Mouse (Mus musculus) heart, embryonic 13.5 days (tissue): ENCODE data around the gene Npff. TPM values are rescaled to one million over a fixed set of nuclear protein-coding genes. Genes with fewer than 3 reads are reported as not detected.

ENCODE experiments used
- ATAC-seq: fragments of 200-750 bp; cut with Nextera tagmentation; 2 replicates; pipeline ENCODE4 v1.8.0; 2017; ENCODE audit warnings: moderate TSS enrichment; ENCODE audit not compliant: insufficient number of reproducible peaks, low FRiP score, low TSS enrichment; ENCODE audit errors: extremely low read depth
- H3K27ac ChIP-seq: fragments of 300-500 bp; sonication (generic); replicated peaks from 2 replicates; pipeline ENCODE4 v1.5.1; 2015; ENCODE audit warnings: moderate library complexity, mild to moderate bottlenecking, inconsistent platforms
- H3K27me3 ChIP-seq: fragments of 300-500 bp; sonication (generic); replicated peaks from 2 replicates; pipeline ENCODE4 v1.6.1; 2015; ENCODE audit warnings: mild to moderate bottlenecking, inconsistent platforms
- H3K36me3 ChIP-seq: fragments of 300-500 bp; sonication (generic); 2 replicates; pipeline ENCODE4 v1.6.1; 2015; ENCODE audit warnings: mild to moderate bottlenecking, inconsistent platforms
- H3K4me1 ChIP-seq: fragments of 300-500 bp; sonication (generic); 2 replicates; pipeline ENCODE4 v1.6.1; 2015; ENCODE audit warnings: inconsistent platforms
- H3K4me2 ChIP-seq: fragments of 300-500 bp; sonication (generic); 2 replicates; pipeline ENCODE4 v1.6.1; 2015; ENCODE audit warnings: inconsistent platforms, mild to moderate bottlenecking, moderate library complexity
- H3K4me3 ChIP-seq: fragments of 300-500 bp; sonication (generic); 2 replicates; pipeline ENCODE4 v1.5.1; 2015; ENCODE audit warnings: moderate library complexity, mild to moderate bottlenecking, inconsistent platforms
- H3K9ac ChIP-seq: fragments of 300-500 bp; sonication (generic); 2 replicates; pipeline ENCODE4 v1.6.1; 2015; ENCODE audit warnings: inconsistent platforms, mild to moderate bottlenecking, moderate library complexity
- H3K9me3 ChIP-seq: fragments of 300-500 bp; sonication (generic); 2 replicates; pipeline ENCODE4 v1.6.1; 2016; ENCODE audit warnings: inconsistent platforms
- WGBS: fragments of 180-500 bp; shearing (Covaris S2); methylation state at CpG from one replicate; pipeline ENCODE4 v1.1.7; 2015; ENCODE audit warnings: mixed read lengths; 5-methylcytosine and 5-hydroxymethylcytosine counted together
- polyA plus RNA-seq: library from polyadenylated mRNA; unstranded; fragments of >200 nt; fragmentation: Nextera tagmentation; extraction: Ambion mirVana; gene quantifications from 2 replicates; pipeline ENCODE4 v1.2.1, GENCODE M21; 2015

Gene Npff
- polyA plus RNA-seq, 1 experiment from 2014 or later: 1.0 TPM

DNA sequence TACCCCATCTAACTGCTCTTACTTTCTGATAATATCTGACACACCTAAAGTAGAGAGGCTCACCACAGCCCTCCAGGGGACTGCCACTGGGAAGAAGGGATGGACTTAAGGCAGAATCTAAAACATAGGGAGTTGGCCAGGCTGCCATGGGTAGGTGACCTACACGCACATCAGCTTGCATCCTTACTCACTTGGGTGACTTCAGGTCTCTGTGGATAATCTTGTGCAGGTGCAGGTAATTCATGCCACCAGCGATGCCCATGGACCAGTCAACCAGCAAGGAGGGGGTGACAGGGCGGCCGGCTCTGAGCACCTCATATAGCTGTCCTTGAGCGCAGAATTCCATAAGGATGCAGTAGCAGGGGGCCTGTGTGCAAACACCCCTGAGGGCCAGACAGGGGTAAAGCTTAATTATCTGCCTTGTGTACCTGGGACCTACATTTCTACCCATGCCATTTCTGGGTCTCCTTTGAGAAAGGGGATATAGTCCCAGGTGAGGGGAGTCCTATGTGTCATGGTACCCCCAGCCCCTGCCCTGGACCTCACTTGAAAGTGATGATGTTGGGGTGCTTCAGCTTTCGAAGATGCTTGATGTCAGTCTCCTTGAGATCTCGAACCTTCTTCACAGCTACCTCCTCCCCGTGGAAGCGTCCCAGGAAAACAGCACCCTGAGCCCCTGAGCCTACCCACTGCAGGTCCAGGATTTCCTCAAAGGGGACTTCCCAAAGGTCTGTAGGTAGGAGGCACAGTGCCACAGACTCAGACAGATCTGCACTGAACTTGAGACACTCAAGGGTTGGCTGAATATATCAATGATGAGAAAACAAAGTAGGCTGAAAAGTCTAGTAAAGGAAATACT, 20.6 kb downstream of the Npff start:
- Histone ChIP-seq H3K4me1 (peaks cover 20% of the 10 kb centered on the region), H3K9ac (no peak overlapping the region), H3K4me3 (no peak overlapping the region), H3K4me2 (no peak overlapping the region), H3K27me3 (no peaks in the 10 kb centered on the region), H3K36me3 (peaks cover 68% of the 10 kb centered on the region), H3K27ac (no peak overlapping the region), H3K9me3 (no peaks in the 10 kb centered on the region)
- 87% methylated on average over 9 of the region's 9 CpGs for WGBS
- 0 out of 2 replicates have a peak, but pooled peaks have one; percentile 12 for ATAC-seq

DNA sequence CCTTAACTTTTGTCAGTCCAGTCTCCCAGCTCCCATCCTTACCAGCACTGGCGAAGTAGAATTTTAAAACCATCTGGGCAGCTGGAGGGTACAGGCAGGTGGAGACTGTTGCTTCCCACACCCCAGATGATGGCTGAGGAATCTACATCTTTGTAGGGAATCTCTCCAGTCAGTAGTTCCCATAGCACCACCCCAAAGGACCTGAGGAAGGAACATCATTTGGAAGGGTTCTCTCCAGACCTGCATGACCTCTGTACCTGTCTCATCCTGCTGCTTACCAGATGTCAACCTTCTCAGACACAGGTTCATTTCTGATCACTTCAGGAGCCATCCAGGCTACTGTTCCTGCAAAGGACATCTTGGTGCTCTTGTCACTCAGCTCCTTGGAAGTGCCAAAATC, 21.3 kb downstream of the Npff start, which contains the start of gene Gm10337:
Gm10337 (plus strand) TSS at position 276 of the 400 bp plus-strand sequence.
- Histone ChIP-seq H3K9me3 (no peaks in the 10 kb centered on the region), H3K9ac (no peak within 1 kb of the TSS), H3K4me3 (no peak within 1 kb of the TSS), H3K27ac (no peak within 1 kb of the TSS), H3K4me1 (peaks cover 15% of the 10 kb centered on the region), H3K4me2 (no peak within 1 kb of the TSS), H3K36me3 (peaks cover 75% of the 10 kb centered on the region), H3K27me3 (no peaks in the 10 kb centered on the region)
- ATAC-seq: no peak
- 86% methylated on average over 1 of the region's 1 CpGs for WGBS

DNA sequence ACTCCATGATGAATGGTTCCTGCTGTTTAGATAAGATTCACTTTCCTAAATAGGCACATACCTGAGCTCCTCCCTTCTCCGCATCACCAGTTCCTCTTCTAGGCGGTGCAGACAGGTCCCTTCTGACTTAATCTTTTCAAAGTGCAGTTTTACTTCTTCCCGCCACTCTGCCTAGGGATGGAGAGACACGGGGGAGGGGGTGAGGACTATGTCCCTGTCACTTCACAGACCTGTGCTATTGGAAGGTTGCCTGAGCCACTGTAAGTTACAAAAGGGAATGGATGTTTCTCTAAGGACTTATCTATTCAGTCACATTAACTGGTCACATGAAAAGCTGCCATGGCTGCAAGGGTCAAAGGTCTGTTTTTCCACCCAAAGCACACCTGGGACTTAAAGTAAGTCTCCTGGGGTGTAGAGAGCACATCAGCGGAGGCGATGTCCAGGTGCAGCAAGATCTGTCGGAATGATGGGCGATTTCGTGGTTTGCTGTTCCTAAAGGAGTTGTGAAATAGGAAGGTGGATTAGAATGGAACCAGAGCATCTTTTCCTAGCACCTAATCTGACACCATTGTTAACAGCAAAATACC, 22.4 kb downstream of the Npff start:
- no peak for ATAC-seq
- WGBS: 70% methylated on average over 9 of the region's 9 CpGs

DNA sequence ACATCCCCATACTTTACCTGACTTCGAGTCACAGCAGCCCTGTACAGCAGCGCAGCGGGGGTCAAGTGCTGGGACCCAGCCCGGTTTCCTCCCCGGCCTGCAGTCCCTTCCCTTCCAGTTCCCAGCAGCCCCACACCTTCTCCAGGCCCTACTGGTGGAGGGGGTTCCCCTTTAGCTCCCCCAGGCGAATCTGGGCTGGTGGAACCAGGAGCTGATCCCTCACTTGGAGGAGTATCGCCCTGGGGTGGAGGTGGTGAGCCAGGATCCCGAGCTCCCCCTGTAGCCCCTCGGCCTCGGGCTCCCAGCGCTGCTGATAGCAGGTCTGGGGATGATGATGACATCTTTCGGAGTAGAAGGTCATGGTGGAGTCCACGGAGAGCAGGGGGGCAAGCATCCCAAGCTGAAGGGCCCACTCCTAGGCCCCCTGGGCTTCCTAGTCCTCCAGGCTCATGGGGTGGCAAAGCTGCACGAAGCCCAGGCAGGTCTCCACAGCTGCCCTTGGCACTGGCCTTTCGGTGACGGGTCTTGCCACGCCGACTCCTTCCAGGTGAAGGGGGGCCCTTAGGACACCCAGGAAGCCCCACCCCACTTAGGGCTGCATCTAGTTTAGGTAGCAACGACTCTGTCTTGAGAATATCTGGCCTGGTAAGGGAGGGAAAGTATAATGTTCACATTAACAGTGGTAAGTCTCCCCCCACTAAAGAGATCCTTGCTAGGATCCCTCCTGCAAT, 23.5 kb downstream of the Npff start:
- no peak overlapping the region for H3K9ac ChIP-seq
- no peak for ATAC-seq

More for the DNA sequence above, 22.4 kb downstream of the Npff start:
- no peaks in the 10 kb centered on the region for H3K9me3 ChIP-seq
- no peak overlapping the region for H3K27ac ChIP-seq
- no peaks in the 10 kb centered on the region for H3K27me3 ChIP-seq
- peaks cover 15% of the 10 kb centered on the region for H3K4me1 ChIP-seq
- no peak overlapping the region for H3K9ac ChIP-seq
- H3K4me3 ChIP-seq: no peak overlapping the region
- H3K36me3 ChIP-seq: peaks cover 81% of the 10 kb centered on the region
- no peak overlapping the region for H3K4me2 ChIP-seq

DNA sequence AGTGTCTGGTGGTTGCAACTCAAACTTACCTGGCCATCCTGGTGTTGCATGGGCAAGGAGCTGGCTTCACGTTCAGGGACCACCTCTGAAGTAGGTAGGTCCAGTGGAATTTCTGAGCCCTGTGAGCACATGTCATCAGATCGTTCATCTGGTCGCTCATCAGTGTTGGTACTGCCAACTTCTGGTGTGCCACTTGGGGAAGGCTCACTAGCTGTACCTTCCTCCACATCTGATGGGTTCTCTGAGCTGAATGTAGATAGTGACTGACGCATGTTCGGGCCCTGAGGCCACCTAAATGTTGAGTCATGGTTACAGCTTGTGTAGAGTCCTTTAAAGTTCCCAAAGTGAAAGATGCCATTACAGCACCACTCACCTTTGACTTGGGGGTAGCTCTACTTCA, 24.3 kb downstream of the Npff start:
- Histone ChIP-seq H3K9me3 (no peaks in the 10 kb centered on the region), H3K27me3 (no peaks in the 10 kb centered on the region), H3K9ac (no peak overlapping the region), H3K4me2 (no peak overlapping the region), H3K36me3 (peaks cover 98% of the 10 kb centered on the region), H3K4me3 (no peak overlapping the region), H3K4me1 (peaks cover 7% of the 10 kb centered on the region), H3K27ac (no peak overlapping the region)
- ATAC-seq: no peak
- 84% methylated on average over 5 of the region's 5 CpGs for WGBS

More for the DNA sequence above, 23.5 kb downstream of the Npff start:
- WGBS: 83% methylated on average over 19 of the region's 19 CpGs
- Histone ChIP-seq H3K27ac (no peak overlapping the region), H3K4me2 (no peak overlapping the region), H3K9me3 (no peaks in the 10 kb centered on the region), H3K4me3 (no peak overlapping the region), H3K36me3 (peaks cover 90% of the 10 kb centered on the region), H3K4me1 (peaks cover 14% of the 10 kb centered on the region), H3K27me3 (no peaks in the 10 kb centered on the region)

DNA sequence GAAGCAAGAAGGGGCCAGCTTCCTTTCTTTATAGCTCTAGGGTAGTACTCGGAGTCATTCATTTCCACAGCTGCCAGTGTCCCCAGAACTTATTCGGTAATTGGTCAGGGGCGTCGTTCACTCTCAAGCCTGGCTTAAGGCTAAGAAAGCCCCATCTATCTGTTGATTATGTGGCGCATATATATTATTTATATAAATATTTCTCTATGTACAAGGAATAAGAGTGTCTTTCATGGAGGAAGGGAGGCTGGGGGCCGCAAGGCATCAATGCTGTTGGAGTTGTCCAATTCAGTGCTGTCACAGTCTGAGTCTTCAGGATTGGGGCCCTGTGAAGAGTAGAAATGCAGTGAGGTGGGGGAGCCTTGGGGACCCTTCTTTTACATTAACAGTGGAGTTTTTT, 24.9 kb downstream of the Npff start:
- H3K4me2 ChIP-seq: no peak overlapping the region
- no peak for ATAC-seq
- 91% methylated on average over 6 of the region's 6 CpGs for WGBS
- H3K4me1 ChIP-seq: peaks cover under 1% of the 10 kb centered on the region; the same call in 1 of the 2 replicates
- H3K36me3 ChIP-seq: peaks cover 99% of the 10 kb centered on the region
- H3K27ac ChIP-seq: no peak overlapping the region
- H3K27me3 ChIP-seq: no peaks in the 10 kb centered on the region
- no peak overlapping the region for H3K9ac ChIP-seq
- H3K4me3 ChIP-seq: no peak overlapping the region
- no peaks in the 10 kb centered on the region for H3K9me3 ChIP-seq

DNA sequence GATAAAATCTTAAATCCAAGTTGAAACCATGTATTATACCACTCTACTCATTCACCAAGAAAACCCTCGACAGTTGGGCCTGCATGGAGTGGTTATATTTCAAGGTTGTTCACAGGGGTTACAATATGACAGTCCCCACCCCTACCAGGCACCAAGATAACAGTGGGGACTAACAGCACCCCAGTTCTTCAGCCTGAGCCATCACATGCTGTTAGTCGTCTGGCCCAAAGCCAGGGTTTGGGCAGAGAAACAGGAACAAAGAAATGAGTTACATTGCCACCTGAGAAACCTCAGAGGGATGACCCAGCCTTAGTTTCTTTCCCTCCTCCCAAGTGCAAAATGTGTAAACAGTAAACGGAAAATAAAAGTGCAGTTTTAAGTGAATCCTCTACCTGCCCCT, 25.4 kb downstream of the Npff start:
- Histone ChIP-seq H3K36me3 (peaks cover 99% of the 10 kb centered on the region), H3K4me1 (no peaks in the 10 kb centered on the region), H3K4me3 (no peak overlapping the region), H3K9me3 (no peaks in the 10 kb centered on the region), H3K27ac (no peak overlapping the region), H3K9ac (no peak overlapping the region), H3K4me2 (no peak overlapping the region), H3K27me3 (no peaks in the 10 kb centered on the region)
- ATAC-seq: no peak
- 67% methylated on average over 3 of the region's 3 CpGs for WGBS

DNA sequence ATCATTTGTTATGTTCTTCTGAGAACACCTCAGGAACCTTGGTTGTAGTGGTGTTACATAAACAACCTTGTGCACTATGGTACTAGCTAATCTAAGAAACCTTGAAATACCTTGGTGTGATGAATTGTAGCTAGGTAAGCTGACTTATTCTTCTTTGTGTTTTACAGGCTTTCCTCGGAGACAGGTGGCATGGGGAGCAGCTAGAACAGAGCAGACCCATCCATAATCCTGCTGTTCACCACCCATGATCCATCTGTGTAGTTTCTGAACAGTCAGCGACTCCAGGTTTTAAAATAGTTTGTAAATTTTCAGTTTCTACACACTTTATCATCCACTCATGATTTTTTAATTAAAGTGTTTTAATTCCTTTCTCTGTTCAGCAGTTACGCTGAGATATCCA, 26.4 kb downstream of the Npff start:
- H3K4me3 ChIP-seq: no peak overlapping the region
- H3K9ac ChIP-seq: no peak overlapping the region
- H3K27me3 ChIP-seq: no peaks in the 10 kb centered on the region
- H3K9me3 ChIP-seq: no peaks in the 10 kb centered on the region
- H3K27ac ChIP-seq: no peak overlapping the region
- H3K4me2 ChIP-seq: no peak overlapping the region
- H3K4me1 ChIP-seq: no peaks in the 10 kb centered on the region
- WGBS: 88% methylated on average over 3 of the region's 3 CpGs
- H3K36me3 ChIP-seq: peaks cover 99% of the 10 kb centered on the region
- ATAC-seq: no peak

DNA sequence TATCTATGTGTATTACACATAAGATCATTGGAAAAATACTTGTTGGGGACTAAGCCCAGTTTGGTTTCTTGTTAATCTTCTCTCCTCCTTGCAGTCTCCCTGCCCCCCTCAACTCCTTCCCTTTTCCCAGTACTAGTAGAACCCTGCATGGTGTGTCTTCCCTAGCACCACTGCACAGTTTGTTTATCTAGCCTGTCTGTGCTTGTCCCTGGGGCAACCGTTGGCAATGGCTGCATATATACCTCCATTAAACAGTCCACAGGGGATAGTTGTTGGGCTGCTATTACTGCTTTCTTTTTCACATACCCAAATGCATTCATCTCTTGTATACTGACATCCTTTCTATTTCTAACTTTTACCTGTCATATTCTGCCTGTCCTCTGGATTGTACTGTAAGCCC, 37.1 kb downstream of the Npff start:
- H3K4me1 ChIP-seq: peaks cover 19% of the 10 kb centered on the region
- H3K4me2 ChIP-seq: no peak overlapping the region
- WGBS: 76% methylated on average over 1 of the region's 1 CpGs
- H3K27ac ChIP-seq: no peak overlapping the region
- H3K27me3 ChIP-seq: no peaks in the 10 kb centered on the region
- peaks cover 91% of the 10 kb centered on the region for H3K36me3 ChIP-seq
- H3K9ac ChIP-seq: no peak overlapping the region
- ATAC-seq: no peak
- no peaks in the 10 kb centered on the region for H3K9me3 ChIP-seq
- H3K4me3 ChIP-seq: no peak overlapping the region

DNA sequence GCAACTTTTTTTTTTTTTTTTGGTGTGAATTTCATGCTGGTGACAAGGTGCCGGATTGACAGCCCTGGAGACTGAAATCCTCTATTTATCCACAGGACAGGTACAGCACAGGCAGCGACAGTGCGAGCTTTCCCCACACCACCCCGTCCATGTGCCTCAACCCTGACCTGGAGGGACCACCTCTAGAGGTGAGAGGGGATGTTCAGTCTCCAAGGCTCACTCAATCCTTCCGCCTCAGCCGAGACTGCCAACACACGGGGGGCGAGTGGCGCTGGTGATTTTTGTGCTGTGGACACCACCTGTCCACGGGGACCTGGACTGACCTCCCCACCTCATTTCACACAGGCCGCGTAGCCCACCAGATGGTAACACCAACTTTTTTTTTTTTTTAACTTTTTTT, 38.9 kb downstream of the Npff start:
- Histone ChIP-seq H3K9ac (no peak overlapping the region), H3K4me1 (peaks cover 33% of the 10 kb centered on the region), H3K36me3 (peaks cover 94% of the 10 kb centered on the region), H3K4me2 (no peak overlapping the region), H3K27me3 (no peaks in the 10 kb centered on the region), H3K27ac (no peak overlapping the region), H3K9me3 (no peaks in the 10 kb centered on the region), H3K4me3 (no peak overlapping the region)
- ATAC-seq: no peak
- 85% methylated on average over 12 of the region's 12 CpGs for WGBS

DNA sequence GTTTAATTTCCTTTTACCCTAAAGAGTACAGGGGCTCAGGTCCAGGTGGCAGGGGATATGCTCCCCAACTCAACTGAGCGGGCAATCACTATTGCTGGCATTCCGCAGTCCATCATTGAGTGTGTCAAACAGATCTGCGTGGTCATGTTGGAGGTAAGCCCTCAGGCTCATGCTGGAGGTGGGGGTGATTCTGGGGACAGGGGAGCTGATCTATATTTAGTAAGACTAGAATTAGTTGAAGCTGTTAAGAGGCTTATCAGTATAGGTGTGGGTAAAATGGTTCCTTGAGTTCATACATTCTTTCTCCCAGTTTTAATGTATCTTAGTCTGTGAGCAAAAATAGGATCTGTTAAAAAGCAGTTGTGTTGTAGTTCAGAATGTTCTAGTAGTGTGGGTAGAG, 41.6 kb downstream of the Npff start:
- H3K9me3 ChIP-seq: no peaks in the 10 kb centered on the region
- no peak overlapping the region for H3K4me3 ChIP-seq
- peak overlapping the region; percentile 32 for H3K4me2 ChIP-seq
- WGBS: 44% methylated on average over 3 of the region's 3 CpGs
- H3K9ac ChIP-seq: no peak overlapping the region
- H3K36me3 ChIP-seq: peaks cover 92% of the 10 kb centered on the region
- H3K27ac ChIP-seq: peak overlapping the region; percentile 65
- peaks cover 33% of the 10 kb centered on the region for H3K4me1 ChIP-seq
- ATAC-seq: no peak
- H3K27me3 ChIP-seq: no peaks in the 10 kb centered on the region
